In genomic region chr10:110733343-110733742, GRCm38 (mm10) we compare ENCODE assay signal across 9 mouse cellular contexts. TPM values are rescaled to one million over a fixed set of nuclear protein-coding genes. Genes with fewer than 3 reads are reported as not detected.
DNase-seq lines count a peak whose midpoint lies in the region; ATAC-seq and TF ChIP-seq lines count a peak whose summit lies in the region.
"Had no signal": no experiment of that assay in that cellular context is flagged by ENCODE, and none has a peak within 500 bp of the region (broad histone marks: within the 10 kb centered on the region; RNA-seq: fewer than 3 reads in every experiment).

No protein-coding gene starts in this region.

- H3K27ac ChIP-seq in ES-E14 (ENCODE audit: insufficient read depth, low read depth, low read length, poor library complexity, severe bottlenecking), result no peak overlapping the region
- no peak overlapping the region for H3K27ac ChIP-seq in heart, postnatal 0 days (ENCODE audit: low read depth)

- H3K4me3 ChIP-seq in ES-E14 (ENCODE audit: insufficient read depth in 1 of 2, low read depth in 1 of 2, low read length in 2 of 2, poor library complexity in 1 of 2, severe bottlenecking in 1 of 2), result no peak overlapping the region
- H3K4me3 ChIP-seq in heart, postnatal 0 days (ENCODE audit: low read depth, low read length), result no peak overlapping the region
- H3K4me3 ChIP-seq: megakaryocyte, embryonic 14.5 days had no signal

- no peak overlapping the region for H3K4me2 ChIP-seq in heart, postnatal 0 days (ENCODE audit: low read depth, low read length)

- no peak overlapping the region for H3K9ac ChIP-seq in ES-E14 (ENCODE audit: insufficient read depth, low read depth, low read length, poor library complexity, severe bottlenecking)
- H3K9ac ChIP-seq in heart, postnatal 0 days (replicated peaks; ENCODE audit: low read depth, low read length), result no peak overlapping the region

- no peaks in the 10 kb centered on the region for H3K9me3 ChIP-seq in ES-E14 (ENCODE audit: control insufficient read depth, insufficient read depth, low read depth, low read length)
- H3K9me3 ChIP-seq in heart, postnatal 0 days (replicated peaks; ENCODE audit: control insufficient read depth, low read length), result no peaks in the 10 kb centered on the region

- no peak for TF ChIP-seq EP300 in heart, postnatal 0 days (IDR thresholded peaks at IDR 0.05; ENCODE audit: low read depth)

- in situ Hi-C loops in ES-E14 (cut with MboI; ENCODE audit: low sequenced_read_pairs in 2 of 2, unreplicated experiment in 2 of 2), result no loop called here

- H3K4me1 ChIP-seq in ES-E14 (ENCODE audit: control insufficient read depth in 2 of 2, insufficient read depth in 2 of 2, low read length in 2 of 2, poor library complexity in 1 of 2), result 0 out of 4 replicates have a peak, but pooled peaks cover 0 to 2% of the 10 kb centered on the region in 2 experiments
- no peaks in the 10 kb centered on the region for H3K4me1 ChIP-seq in heart, postnatal 0 days (ENCODE audit: control insufficient read depth, insufficient read depth)

- no peak for ATAC-seq in heart, postnatal 0 days (ENCODE audit: insufficient read depth, low read depth)

- H3K27me3 ChIP-seq in heart, postnatal 0 days (ENCODE audit: control insufficient read depth, insufficient read depth, low read length), result no peaks in the 10 kb centered on the region
- H3K27me3 ChIP-seq: megakaryocyte, embryonic 14.5 days had no signal

- 17% methylated on average over 6 of the region's 6 CpGs for WGBS in heart, postnatal 0 days

- TF ChIP-seq CTCF in heart, postnatal 0 days (IDR thresholded peaks at IDR 0.05; ENCODE audit: low read depth), result peak; percentile 82

- no peaks in the 10 kb centered on the region for H3K36me3 ChIP-seq in ES-E14 (ENCODE audit: control insufficient read depth, insufficient read depth, low read length, poor library complexity, severe bottlenecking)
- no peaks in the 10 kb centered on the region for H3K36me3 ChIP-seq in heart, postnatal 0 days (replicated peaks; ENCODE audit: control insufficient read depth, insufficient read depth, low read length)

- peak; percentile 65 for DNase-seq in ES-E14 (ENCODE audit: low read depth, low spot score)
- peak; percentile 83 for DNase-seq in adrenal gland, postnatal 14 days
- DNase-seq in embryo, embryonic 9.5 days (ENCODE audit: extremely low spot score), result peak; percentile 65
- DNase-seq in heart, postnatal 0 days (ENCODE audit: low spot score), result peak; percentile 62
- DNase-seq in layer of hippocampus, adult 18-20 months (ENCODE audit: low spot score in 2 of 2), result peak; percentile 52 to 85
- peak; percentile 44 to 63 for DNase-seq in lung, adult 18-20 months
- DNase-seq in ovary, postnatal 36 days (ENCODE audit: low spot score), result peak; percentile 44
- DNase-seq in thymus, postnatal 4 days, result peak; percentile 84

TF ChIP-seq in ES-E14, 5 proteins besides CTCF, POLR2A, EP300 and RAD21:
- TF ChIP-seq CHD2 (IDR thresholded peaks at IDR 0.05; ENCODE audit: low read depth, low read length) (no peak), ZC3H11A (IDR thresholded peaks at IDR 0.05; ENCODE audit: borderline replicate concordance, low read depth, low read length) (no peak), HCFC1 (IDR thresholded peaks at IDR 0.05; ENCODE audit: borderline replicate concordance, insufficient read depth, low read length) (no peak), ZNF384 (IDR thresholded peaks at IDR 0.05; ENCODE audit: low read depth, low read length) (no peak), MAFK (IDR thresholded peaks at IDR 0.05; ENCODE audit: insufficient read depth, low read depth, low read length) (no peak)
TF ChIP-seq in ES-E14: peak in this region for 0.

RNA-seq across cellular contexts. Expression of gene E2f7, which starts 11.9 kb away (rescaled TPM):
- 13.8 and 15.6 TPM in 2 replicates for total RNA-seq in ES-E14 (2012; rRNA removed)
- 5.5 and 6.9 TPM in 2 replicates for total RNA-seq in adrenal gland, postnatal 14 days (2021)
- 6.1 and 17.1 TPM in 2 replicates for total RNA-seq in heart, postnatal 0 days (2014; rRNA removed; ENCODE audit: low replicate concordance)
- 3.7 and 4.7 TPM in 2 replicates for polyA plus RNA-seq in heart, postnatal 0 days (2015; fragmentation: Nextera tagmentation; extraction: Ambion mirVana)
- under 1 TPM; 0.12 to 0.25 TPM for total RNA-seq in layer of hippocampus, adult 18-20 months (2021)
